Mouse (Mus musculus): Measurements from ENCODE around the gene Gtf3c5. TPM values are rescaled to one million over a fixed set of nuclear protein-coding genes. Genes with fewer than 3 reads are reported as not detected.
A peak's percentile ranks its signal among the peaks of the same experiment; 100 is the strongest.

The Gtf3c5 gene
- polyA plus RNA-seq, 1 experiment: 20.7 TPM

DNA sequence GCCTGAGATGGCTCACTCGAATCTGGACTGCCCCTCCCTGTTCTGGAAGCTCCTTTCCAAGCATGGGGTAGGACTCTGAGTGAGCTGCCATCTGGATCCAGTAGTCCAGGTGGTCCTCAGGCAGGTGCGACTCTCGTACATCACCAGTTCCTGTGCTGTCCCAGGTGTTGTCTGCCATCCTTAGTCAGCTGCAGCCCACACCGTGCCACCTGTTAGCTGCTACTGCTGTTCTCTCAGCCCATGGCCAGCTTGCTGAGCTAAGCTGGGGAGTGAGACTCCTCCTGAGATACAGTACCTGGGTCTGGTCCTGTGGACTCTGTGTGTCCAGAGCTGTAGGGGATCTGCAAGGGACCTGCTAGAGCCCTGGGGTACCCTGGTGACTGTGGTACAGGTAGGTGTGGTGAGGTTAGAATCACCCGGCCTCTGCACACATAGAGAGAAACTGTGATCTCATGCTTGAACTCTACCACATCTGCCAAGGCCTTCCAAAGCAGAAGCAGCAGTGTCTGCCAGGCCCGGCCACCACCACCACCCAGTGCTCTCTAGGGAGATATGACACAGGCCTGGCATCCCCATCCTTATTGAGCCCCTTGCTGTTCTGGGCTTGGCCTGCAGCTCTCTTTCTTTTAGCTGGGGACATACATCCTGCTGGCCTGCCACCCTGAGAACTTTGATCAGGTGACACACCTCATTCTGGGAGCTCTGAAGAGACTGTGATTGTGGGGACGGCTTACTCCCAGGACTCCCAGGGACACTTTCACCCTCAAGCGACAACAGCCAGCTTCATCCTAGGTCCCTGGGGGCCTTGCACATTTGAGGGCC is 45.3 kb downstream of the Gtf3c5 start:
- Histone ChIP-seq H3K4me1 (ENCODE audit: control insufficient read depth, insufficient read depth, low read length) (peaks cover 28% of the 10 kb centered on the region), H3K4me3 (ENCODE audit: insufficient read depth, low read length) (no peak overlapping the region), H3K27ac (ENCODE audit: insufficient read depth, low read length) (0 out of 2 replicates have a peak overlapping the region, but pooled peaks have one; percentile 44)
- TF ChIP-seq POLR2A (IDR thresholded peaks at IDR 0.05; ENCODE audit: extremely low read depth, insufficient read depth, low read length): no peak
- TF ChIP-seq CTCF (IDR thresholded peaks at IDR 0.05; ENCODE audit: extremely low read depth, insufficient read depth, low read length): no peak

DNA sequence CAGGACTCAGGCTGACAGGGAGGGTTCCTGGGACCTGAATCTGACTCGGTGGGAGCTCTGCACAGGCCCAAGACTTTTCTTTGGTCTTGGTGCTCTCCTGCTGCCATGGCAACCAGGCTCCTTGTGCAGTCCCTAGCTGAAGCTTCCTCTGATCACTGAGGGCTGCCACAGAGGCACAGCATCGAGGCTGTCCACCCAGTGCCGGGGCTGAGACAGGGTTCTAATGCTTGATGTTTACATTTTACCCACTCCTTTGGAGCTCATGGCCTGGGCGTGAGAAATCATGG is 46.0 kb downstream of the Gtf3c5 start:
- Histone ChIP-seq H3K4me3 (ENCODE audit: insufficient read depth, low read length) (no peak overlapping the region), H3K4me1 (ENCODE audit: control insufficient read depth, insufficient read depth, low read length) (peaks cover 31% of the 10 kb centered on the region), H3K27ac (ENCODE audit: insufficient read depth, low read length) (peak overlapping the region; percentile 35; the same call in 1 of the 2 replicates)
- TF ChIP-seq CTCF (IDR thresholded peaks at IDR 0.05; ENCODE audit: extremely low read depth, insufficient read depth, low read length) (no peak), POLR2A (IDR thresholded peaks at IDR 0.05; ENCODE audit: extremely low read depth, insufficient read depth, low read length) (no peak)

DNA sequence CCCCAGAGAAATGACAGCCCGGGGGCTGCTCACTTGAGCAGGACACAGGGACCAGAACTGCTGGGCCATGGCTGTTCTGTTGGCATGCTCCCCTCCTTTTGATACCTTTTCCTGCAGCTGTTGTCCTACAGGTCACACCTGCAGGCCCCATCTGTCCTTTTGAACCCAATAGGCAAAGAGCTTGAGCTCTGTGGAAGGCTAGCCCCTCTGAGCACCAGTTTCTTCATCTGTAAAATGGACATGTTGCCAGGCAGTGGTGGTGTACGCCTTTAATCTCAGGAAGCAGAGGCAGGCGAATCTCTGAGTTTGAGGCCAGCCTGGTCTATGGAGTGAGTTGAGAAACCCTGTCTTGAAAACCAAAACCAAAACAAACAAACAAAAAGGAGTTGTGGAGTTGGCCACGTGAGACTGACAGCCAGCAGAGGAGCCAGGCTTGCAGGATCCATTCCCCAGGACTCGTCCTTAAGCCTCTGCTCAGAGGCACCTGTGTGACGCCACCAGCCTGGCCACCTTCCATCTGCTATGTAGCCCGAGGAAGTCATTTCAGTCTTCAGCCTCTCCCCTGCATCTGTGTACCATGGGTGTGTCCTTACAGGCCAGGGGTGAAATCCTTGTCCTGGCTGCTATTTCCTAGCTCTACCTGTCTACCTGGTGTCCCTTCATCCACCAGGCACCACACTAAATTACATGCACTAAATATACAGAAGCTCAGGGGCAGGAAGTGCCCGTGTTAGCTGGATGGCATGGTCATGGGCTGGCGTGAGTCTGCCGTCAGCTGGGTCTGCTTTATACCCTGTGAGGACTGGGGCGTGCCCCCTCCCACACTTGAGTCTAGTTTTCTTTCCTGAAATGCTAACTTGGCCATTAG is 46.6 kb downstream of the Gtf3c5 start:
- Histone ChIP-seq H3K27ac (ENCODE audit: insufficient read depth, low read length) (peak overlapping the region; percentile 60; the same call in 1 of the 2 replicates), H3K4me1 (ENCODE audit: control insufficient read depth, insufficient read depth, low read length) (peaks cover 31% of the 10 kb centered on the region), H3K4me3 (ENCODE audit: insufficient read depth, low read length) (no peak overlapping the region)
- TF ChIP-seq CTCF (IDR thresholded peaks at IDR 0.05; ENCODE audit: extremely low read depth, insufficient read depth, low read length) (no peak), POLR2A (IDR thresholded peaks at IDR 0.05; ENCODE audit: extremely low read depth, insufficient read depth, low read length) (no peak)

DNA sequence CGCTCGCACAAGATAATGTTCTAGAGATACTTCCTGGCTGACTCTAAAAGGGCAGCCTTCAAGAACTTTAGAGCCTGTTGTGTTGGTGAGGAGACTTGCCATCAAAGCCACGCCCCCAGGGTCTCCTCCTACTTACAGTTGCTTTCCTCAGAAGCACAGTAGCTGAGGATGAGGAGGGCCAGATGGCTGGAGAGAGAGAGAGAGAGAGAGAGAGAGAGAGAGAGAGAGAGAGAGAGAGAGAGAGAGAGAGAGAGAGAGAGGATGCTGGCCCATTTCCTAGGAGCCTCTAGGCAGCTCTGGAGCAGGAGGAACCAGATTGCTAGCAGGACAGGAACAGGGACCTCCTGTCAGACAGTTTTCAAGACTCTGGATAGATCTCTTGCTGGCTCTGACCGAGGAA is 47.4 kb downstream of the Gtf3c5 start:
- peak overlapping the region; percentile 60 for H3K27ac ChIP-seq (ENCODE audit: insufficient read depth, low read length)
- peaks cover 31% of the 10 kb centered on the region for H3K4me1 ChIP-seq (ENCODE audit: control insufficient read depth, insufficient read depth, low read length)
- peak overlapping the region; percentile 91; the same call in 1 of the 2 replicates for H3K4me3 ChIP-seq (ENCODE audit: insufficient read depth, low read length)
- TF ChIP-seq POLR2A (IDR thresholded peaks at IDR 0.05; ENCODE audit: extremely low read depth, insufficient read depth, low read length) (no peak), CTCF (IDR thresholded peaks at IDR 0.05; ENCODE audit: extremely low read depth, insufficient read depth, low read length) (no peak)

DNA sequence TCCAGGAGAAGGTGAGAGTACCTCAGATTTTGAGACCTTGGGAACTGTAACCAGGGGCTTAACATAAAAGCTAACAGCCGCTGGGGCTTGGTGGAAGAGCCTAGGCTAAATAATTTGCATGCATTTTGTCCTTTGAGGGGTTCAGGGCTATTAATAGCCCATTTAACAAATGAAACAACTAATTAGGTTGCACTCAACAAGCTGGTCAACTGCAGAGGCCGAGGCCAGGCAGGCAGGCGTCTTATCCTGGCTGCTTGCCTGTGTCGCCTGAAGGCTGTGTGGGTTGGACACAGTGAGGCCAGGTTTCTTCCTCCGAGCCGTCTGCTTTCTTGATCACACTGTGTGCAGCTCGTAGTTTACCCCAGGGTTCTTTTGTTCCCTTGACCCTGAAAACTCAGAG is 47.9 kb downstream of the Gtf3c5 start:
- Histone ChIP-seq H3K4me3 (ENCODE audit: insufficient read depth, low read length) (peak overlapping the region; percentile 91), H3K27ac (ENCODE audit: insufficient read depth, low read length) (peak overlapping the region; percentile 93), H3K4me1 (ENCODE audit: control insufficient read depth, insufficient read depth, low read length) (peaks cover 31% of the 10 kb centered on the region)
- no peak for TF ChIP-seq POLR2A (IDR thresholded peaks at IDR 0.05; ENCODE audit: extremely low read depth, insufficient read depth, low read length)
- no peak for TF ChIP-seq CTCF (IDR thresholded peaks at IDR 0.05; ENCODE audit: extremely low read depth, insufficient read depth, low read length)

DNA sequence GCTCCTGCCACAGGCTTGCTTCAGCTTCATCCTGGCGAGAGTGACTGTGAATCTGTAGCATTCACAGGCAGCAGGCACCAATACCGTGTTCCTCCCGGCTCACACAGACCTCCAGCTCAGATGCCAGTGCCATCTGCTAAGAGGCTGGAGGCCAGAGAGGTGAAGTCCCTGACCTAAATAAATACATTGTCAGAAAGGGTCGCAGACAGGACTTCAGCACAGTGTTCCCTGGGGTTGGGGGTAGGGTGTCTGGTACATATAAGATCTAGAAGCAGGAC is 48.3 kb downstream of the Gtf3c5 start:
- no peak for TF ChIP-seq CTCF (IDR thresholded peaks at IDR 0.05; ENCODE audit: extremely low read depth, insufficient read depth, low read length)
- no peak for TF ChIP-seq POLR2A (IDR thresholded peaks at IDR 0.05; ENCODE audit: extremely low read depth, insufficient read depth, low read length)
- H3K4me1 ChIP-seq (ENCODE audit: control insufficient read depth, insufficient read depth, low read length): peaks cover 32% of the 10 kb centered on the region
- peak overlapping the region; percentile 91 for H3K4me3 ChIP-seq (ENCODE audit: insufficient read depth, low read length)
- peak overlapping the region; percentile 93 for H3K27ac ChIP-seq (ENCODE audit: insufficient read depth, low read length)

DNA sequence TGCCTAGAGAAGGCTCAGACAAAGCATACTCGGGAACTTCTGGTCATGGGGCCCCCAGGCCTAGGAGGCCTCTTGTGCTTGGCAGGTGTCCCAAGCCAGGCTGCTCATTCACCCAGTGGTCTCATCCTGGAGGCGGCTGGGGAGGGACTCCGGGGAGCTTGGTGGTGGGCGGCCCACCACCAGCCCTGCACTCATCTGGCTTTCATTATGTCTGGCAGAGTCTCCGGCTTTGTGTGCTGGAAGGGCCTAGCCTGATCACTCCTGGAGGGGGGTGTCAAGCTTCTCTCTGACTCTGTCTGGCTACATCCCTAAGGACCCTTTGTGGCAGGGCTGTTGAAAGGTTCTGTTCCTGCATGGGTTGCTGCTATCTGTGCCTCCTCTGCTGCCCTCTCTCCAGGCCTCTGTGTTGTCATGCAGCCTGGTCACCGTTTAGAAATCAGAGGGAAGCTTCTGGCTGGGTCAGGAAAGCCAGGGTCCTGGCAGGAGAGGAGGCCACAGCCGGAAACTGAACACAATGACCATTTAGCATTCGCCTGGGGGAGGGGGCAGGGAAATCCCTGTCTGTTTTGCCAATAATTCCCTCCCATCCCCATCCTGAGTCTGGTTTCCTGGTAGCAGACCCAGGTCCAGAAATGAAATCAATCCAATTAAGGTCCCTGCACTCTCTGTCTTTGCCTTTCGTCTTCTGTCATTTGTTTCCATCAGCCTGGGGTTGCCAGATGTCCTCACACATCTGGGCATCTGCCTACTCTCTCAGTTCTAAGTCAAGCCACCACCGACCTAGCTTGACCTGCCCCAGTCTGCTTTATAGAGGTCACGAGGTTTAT is 48.9 kb downstream of the Gtf3c5 start:
- TF ChIP-seq CTCF (IDR thresholded peaks at IDR 0.05; ENCODE audit: extremely low read depth, insufficient read depth, low read length): no peak
- H3K27ac ChIP-seq (ENCODE audit: insufficient read depth, low read length): peak overlapping the region; percentile 93
- peaks cover 31% of the 10 kb centered on the region for H3K4me1 ChIP-seq (ENCODE audit: control insufficient read depth, insufficient read depth, low read length)
- H3K4me3 ChIP-seq (ENCODE audit: insufficient read depth, low read length): peak overlapping the region; percentile 91

DNA sequence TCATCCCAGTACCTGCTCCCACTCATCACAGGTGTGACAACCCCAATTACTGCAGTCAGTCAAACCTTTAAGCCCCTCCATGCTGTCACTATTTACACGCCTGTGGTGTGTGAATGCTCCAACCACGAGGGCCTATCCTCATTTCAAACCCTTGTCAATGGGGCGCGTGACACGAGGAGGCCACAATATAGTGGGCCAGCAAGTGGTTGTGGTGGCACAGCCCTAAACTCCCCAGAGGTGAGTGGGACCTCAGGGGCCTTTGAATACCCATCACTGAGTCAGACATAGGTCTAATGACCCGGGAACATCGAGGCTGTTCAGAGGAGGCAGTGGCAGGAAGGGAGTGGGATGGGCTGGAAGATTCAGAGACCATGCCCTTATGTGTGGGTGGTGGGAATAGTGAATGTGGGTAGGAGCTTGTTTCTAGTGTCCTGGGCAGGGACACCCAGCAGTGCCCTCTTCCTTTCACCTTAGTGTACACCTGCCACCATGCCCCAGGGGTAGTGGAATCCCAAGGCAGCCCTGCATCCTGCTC is 49.6 kb downstream of the Gtf3c5 start:
- TF ChIP-seq CTCF (IDR thresholded peaks at IDR 0.05; ENCODE audit: extremely low read depth, insufficient read depth, low read length) (no peak), POLR2A (IDR thresholded peaks at IDR 0.05; ENCODE audit: extremely low read depth, insufficient read depth, low read length) (no peak)
- H3K27ac ChIP-seq (ENCODE audit: insufficient read depth, low read length): peak overlapping the region; percentile 93
- peak overlapping the region; percentile 91 for H3K4me3 ChIP-seq (ENCODE audit: insufficient read depth, low read length)
- H3K4me1 ChIP-seq (ENCODE audit: control insufficient read depth, insufficient read depth, low read length): peaks cover 26% of the 10 kb centered on the region
